Mouse (Mus musculus) heart, adult 11 months (tissue): ENCODE measurements at regions not wholly inside any gene's neighbourhood (a gene's known extent, or its start where the extent isn't known, plus 50 kb on each side); places are given as distances from the start of the nearest gene placed in this dataset.

Experiments used
- DNase-seq: peaks from one replicate; pipeline ENCODE4 v3.0.0; 2022

GRCm38 (mm10) chr3:91755565-91755964 lies 258.8 kb upstream of the Pglyrp3 start:
- DNase-seq: peak; percentile 59
